Mouse (Mus musculus): Measurements from ENCODE around the gene Dis3l2.
A peak's percentile ranks its signal among the peaks of the same experiment; 100 is the strongest.

The Dis3l2 gene

DNA sequence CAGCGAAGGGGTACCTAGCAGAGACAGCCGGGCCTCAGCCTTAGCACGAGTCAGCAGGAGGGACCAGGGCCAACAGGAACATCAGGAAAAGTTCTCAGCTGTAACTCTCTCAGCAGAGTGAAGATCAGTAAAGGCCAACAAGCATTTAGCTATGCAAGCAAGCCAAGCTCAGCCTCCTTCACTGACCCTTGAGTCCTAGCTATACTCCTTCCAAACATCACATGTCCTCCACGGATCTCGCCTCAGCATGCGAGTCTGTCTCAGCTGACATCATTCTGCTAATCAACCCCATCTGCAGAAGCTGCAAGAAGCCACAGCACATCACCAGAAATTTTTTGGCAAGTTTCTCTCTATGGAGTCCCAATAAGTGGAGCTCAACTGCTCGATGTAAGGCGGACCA, 370.2 kb downstream of the Dis3l2 start:
- DNase-seq (ENCODE audit: low spot score in 2 of 2) = no peak

DNA sequence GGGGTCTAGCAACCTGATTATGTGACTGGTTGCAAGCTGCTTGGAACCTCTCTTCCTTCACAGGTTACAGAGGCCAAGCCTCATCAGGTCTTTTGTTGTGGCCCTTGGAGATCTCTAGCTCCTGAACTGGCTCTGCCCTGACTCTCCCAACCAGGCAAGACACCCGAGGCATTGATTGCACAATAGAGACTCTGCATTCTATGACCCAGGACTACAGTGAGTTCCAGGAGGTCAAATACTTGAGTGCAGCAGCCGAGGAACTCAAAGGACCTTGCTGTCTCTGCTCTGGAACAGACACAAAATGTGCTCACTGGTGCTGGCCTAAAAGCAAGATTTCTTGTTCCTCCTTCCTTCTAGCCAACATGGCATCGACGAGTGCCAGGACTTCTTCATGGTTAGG, 382.6 kb downstream of the Dis3l2 start:
- DNase-seq (ENCODE audit: low spot score in 2 of 2) = no peak

DNA sequence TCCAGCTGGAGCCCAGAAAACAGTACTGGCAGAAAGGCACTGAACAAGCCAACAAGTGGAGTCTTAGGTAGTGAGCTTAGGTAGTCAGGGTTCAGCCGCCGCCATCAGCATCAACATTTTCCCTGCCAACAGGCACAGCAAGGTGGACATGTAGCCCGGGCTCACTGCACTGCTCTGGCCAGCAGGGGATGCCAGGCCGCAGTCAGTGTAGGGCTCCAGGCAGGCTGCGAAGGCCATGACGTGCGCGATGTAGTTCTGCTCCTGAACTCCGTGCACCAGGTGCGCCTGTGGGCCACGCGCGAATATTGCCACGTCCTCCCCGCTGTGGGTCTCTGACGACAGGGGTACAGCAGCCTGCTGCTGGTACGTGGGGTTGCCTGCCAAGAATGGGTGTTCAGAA, 383.4 kb downstream of the Dis3l2 start:
- no peak for DNase-seq (ENCODE audit: low spot score in 2 of 2)

DNA sequence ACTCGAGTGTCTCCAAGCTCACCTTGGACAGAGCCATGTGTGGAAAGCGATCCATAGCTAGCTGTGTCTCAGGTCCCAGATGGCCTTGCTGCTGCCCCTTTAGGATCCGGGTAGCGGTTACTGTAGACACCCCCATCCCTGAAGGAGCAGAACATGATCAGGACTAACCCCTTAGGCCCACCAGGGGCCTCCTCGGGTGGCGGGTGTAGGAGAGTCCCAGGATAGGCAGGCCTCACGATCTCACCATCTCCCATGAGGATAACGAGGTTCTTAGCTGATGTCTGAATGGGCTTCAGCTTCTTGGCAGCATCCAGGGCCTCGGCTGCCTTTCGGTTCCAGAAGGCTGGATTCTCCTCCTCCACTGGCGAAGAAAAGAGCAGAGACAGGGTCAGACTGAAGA, 385.6 kb downstream of the Dis3l2 start:
- no peak for DNase-seq (ENCODE audit: low spot score in 2 of 2)

- no peak for DNase-seq (ENCODE audit: low spot score in 2 of 2)
Observed at GRCm38 (mm10) chr1:87089828-87090227, 386.2 kb downstream of the Dis3l2 start, which contains the start of gene Alppl2. Alppl2 (minus strand) TSS chr1:87089928.

DNA sequence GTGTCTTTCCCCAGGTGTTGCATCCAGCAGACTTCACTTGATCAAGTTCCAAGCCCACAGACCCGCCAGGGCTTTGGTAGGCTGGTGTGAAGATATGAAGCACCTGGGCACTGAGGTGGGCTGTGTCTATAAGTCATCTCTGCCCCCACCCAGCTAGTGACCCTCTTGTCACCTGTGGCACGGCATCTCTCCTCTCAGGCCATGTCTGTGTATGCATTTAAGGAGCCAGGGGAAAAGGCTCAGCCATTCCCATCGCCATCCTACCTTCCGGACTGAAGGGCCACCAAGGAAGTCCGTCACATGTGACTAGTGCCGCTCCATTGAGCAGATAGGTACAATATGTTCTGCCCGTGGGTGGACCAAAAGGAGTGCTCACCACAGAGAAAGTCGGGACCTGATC, 392.0 kb downstream of the Dis3l2 start:
- no peak for DNase-seq (ENCODE audit: low spot score in 2 of 2)

GRCm38 (mm10) chr1:87098358-87098975, 394.9 kb downstream of the Dis3l2 start:
- DNase-seq (ENCODE audit: low spot score in 2 of 2) = peak; percentile 15 to 20

All from right cerebral cortex, adult 2 months (tissue).